19 mouse cellular contexts compared by ENCODE assay signal in genomic region chr12:35048891-35049290, GRCm38 (mm10). TPM values are rescaled to one million over a fixed set of nuclear protein-coding genes. Genes with fewer than 3 reads are reported as not detected.
A peak's percentile ranks its signal among the peaks of the same experiment; 100 is the strongest.
DNase-seq lines count a peak whose midpoint lies in the region; ATAC-seq and TF ChIP-seq lines count a peak whose summit lies in the region.
"Had no signal": no experiment of that assay in that cellular context is flagged by ENCODE, and none has a peak within 500 bp of the region (broad histone marks: within the 10 kb centered on the region; RNA-seq: fewer than 3 reads in every experiment).

No protein-coding gene starts in this region.

- TF ChIP-seq CTCF in heart, postnatal 0 days (IDR thresholded peaks at IDR 0.05; ENCODE audit: low read depth) = no peak
- no peak for TF ChIP-seq CTCF in intestine, postnatal 0 days (IDR thresholded peaks at IDR 0.05; ENCODE audit: low read depth)
- TF ChIP-seq CTCF in liver, postnatal 0 days (IDR thresholded peaks at IDR 0.05; ENCODE audit: low read depth) = no peak

- no peak overlapping the region for H3K27ac ChIP-seq in heart, postnatal 0 days (ENCODE audit: low read depth)
- H3K27ac ChIP-seq in lung, embryonic 15.5 days = no peak overlapping the region
- peak overlapping the region; percentile 11; the same call in 1 of the 2 replicates for H3K27ac ChIP-seq in intestine, postnatal 0 days (ENCODE audit: low read depth, low read length)
- H3K27ac ChIP-seq in liver, postnatal 0 days (ENCODE audit: low read depth) = peak overlapping the region; percentile 29; the same call in 1 of the 2 replicates
- H3K27ac ChIP-seq in forebrain, embryonic 11.5 days (ENCODE audit: low read depth, low read length) = no peak overlapping the region
- H3K27ac ChIP-seq: limb, embryonic 10.5 days; neural tube, embryonic 15.5 days; stomach, embryonic 15.5 days had no signal

- no peaks in the 10 kb centered on the region for H3K9me3 ChIP-seq in heart, postnatal 0 days (replicated peaks; ENCODE audit: control insufficient read depth, low read length)
- H3K9me3 ChIP-seq in lung, embryonic 15.5 days = no peaks in the 10 kb centered on the region
- no peaks in the 10 kb centered on the region for H3K9me3 ChIP-seq in intestine, postnatal 0 days (ENCODE audit: control insufficient read depth)
- H3K9me3 ChIP-seq in liver, postnatal 0 days (ENCODE audit: low read length) = no peaks in the 10 kb centered on the region
- H3K9me3 ChIP-seq in forebrain, embryonic 11.5 days (ENCODE audit: control insufficient read depth, low read length) = no peaks in the 10 kb centered on the region
- H3K9me3 ChIP-seq: limb, embryonic 10.5 days; neural tube, embryonic 15.5 days; stomach, embryonic 15.5 days had no signal

- H3K9ac ChIP-seq in heart, postnatal 0 days (replicated peaks; ENCODE audit: low read depth, low read length) = no peak overlapping the region
- no peak overlapping the region for H3K9ac ChIP-seq in lung, embryonic 15.5 days
- no peak overlapping the region for H3K9ac ChIP-seq in intestine, postnatal 0 days (ENCODE audit: low read depth, low read length)
- H3K9ac ChIP-seq in liver, postnatal 0 days (replicated peaks) = no peak overlapping the region
- H3K9ac ChIP-seq in forebrain, embryonic 11.5 days (ENCODE audit: low read length) = no peak overlapping the region
- H3K9ac ChIP-seq: forebrain, postnatal 0 days; stomach, embryonic 15.5 days had no signal

- TF ChIP-seq EP300 in heart, postnatal 0 days (IDR thresholded peaks at IDR 0.05; ENCODE audit: low read depth) = no peak
- no peak for TF ChIP-seq EP300 in liver, postnatal 0 days (IDR thresholded peaks at IDR 0.05; ENCODE audit: low read depth)

- no peak for ATAC-seq in heart, postnatal 0 days (ENCODE audit: insufficient read depth, low read depth)
- no peak for ATAC-seq in lung, embryonic 15.5 days (ENCODE audit: borderline replicate concordance, extremely low read depth, low FRiP score, low TSS enrichment)
- ATAC-seq in intestine, postnatal 0 days = no peak
- no peak for ATAC-seq in liver, postnatal 0 days
- ATAC-seq in forebrain, embryonic 11.5 days (replicated peaks; ENCODE audit: low FRiP score) = no peak
- ATAC-seq: forebrain, postnatal 0 days; Patski had no signal

- no peak for DNase-seq in heart, postnatal 0 days (ENCODE audit: low spot score)
- no peak for DNase-seq in heart, adult 8-10 months (ENCODE audit: low spot score)
- no peak for DNase-seq in lung, postnatal 4 days
- DNase-seq in liver, postnatal 0 days = no peak
- DNase-seq in adrenal gland, postnatal 36 days = no peak
- DNase-seq in forebrain, embryonic 11.5 days (ENCODE audit: low spot score) = no peak
- DNase-seq: cerebellum, adult 18-20 months; forebrain, postnatal 0 days; kidney, postnatal 14 days; lung, postnatal 10 days; midbrain, embryonic 14.5 days; retina, postnatal 1 day; thymus, postnatal 4 days had no signal

- H3K27me3 ChIP-seq in heart, postnatal 0 days (ENCODE audit: control insufficient read depth, insufficient read depth, low read length) = no peaks in the 10 kb centered on the region
- no peaks in the 10 kb centered on the region for H3K27me3 ChIP-seq in lung, embryonic 15.5 days
- no peaks in the 10 kb centered on the region for H3K27me3 ChIP-seq in intestine, postnatal 0 days (replicated peaks; ENCODE audit: control insufficient read depth, insufficient read depth, low read length)
- no peaks in the 10 kb centered on the region for H3K27me3 ChIP-seq in liver, postnatal 0 days (ENCODE audit: insufficient read depth, low read length)
- H3K27me3 ChIP-seq in forebrain, embryonic 11.5 days (ENCODE audit: control insufficient read depth, insufficient read depth, low read length) = no peaks in the 10 kb centered on the region
- H3K27me3 ChIP-seq: Patski; stomach, embryonic 15.5 days had no signal

- peaks cover 19% of the 10 kb centered on the region for H3K4me1 ChIP-seq in heart, postnatal 0 days (ENCODE audit: control insufficient read depth, insufficient read depth)
- H3K4me1 ChIP-seq in lung, embryonic 15.5 days = peaks cover 11% of the 10 kb centered on the region
- H3K4me1 ChIP-seq in intestine, postnatal 0 days (replicated peaks; ENCODE audit: control insufficient read depth, insufficient read depth, low read length) = no peaks in the 10 kb centered on the region; the same call in none of the 2 replicates
- peaks cover 21% of the 10 kb centered on the region for H3K4me1 ChIP-seq in liver, postnatal 0 days (ENCODE audit: insufficient read depth)
- peaks cover 7% of the 10 kb centered on the region; the same call in 1 of the 2 replicates for H3K4me1 ChIP-seq in forebrain, embryonic 11.5 days (replicated peaks; ENCODE audit: control insufficient read depth, insufficient read depth, low read length)

- no peaks in the 10 kb centered on the region for H3K36me3 ChIP-seq in heart, postnatal 0 days (replicated peaks; ENCODE audit: control insufficient read depth, insufficient read depth, low read length)
- H3K36me3 ChIP-seq in lung, embryonic 15.5 days = no peaks in the 10 kb centered on the region
- no peaks in the 10 kb centered on the region for H3K36me3 ChIP-seq in intestine, postnatal 0 days (ENCODE audit: control insufficient read depth, insufficient read depth)
- H3K36me3 ChIP-seq in liver, postnatal 0 days (replicated peaks; ENCODE audit: insufficient read depth, low read length) = no peaks in the 10 kb centered on the region
- H3K36me3 ChIP-seq in forebrain, embryonic 11.5 days (ENCODE audit: control insufficient read depth, insufficient read depth, low read length) = no peaks in the 10 kb centered on the region
- H3K36me3 ChIP-seq: limb, embryonic 10.5 days; neural tube, embryonic 15.5 days; stomach, embryonic 15.5 days had no signal

- H3K4me2 ChIP-seq in heart, postnatal 0 days (ENCODE audit: low read depth, low read length) = peak overlapping the region; percentile 76; the same call in 1 of the 2 replicates
- peak overlapping the region; percentile 63 for H3K4me2 ChIP-seq in lung, embryonic 15.5 days
- peak overlapping the region; percentile 76 for H3K4me2 ChIP-seq in intestine, postnatal 0 days (replicated peaks; ENCODE audit: low read depth)
- peak overlapping the region; percentile 79 for H3K4me2 ChIP-seq in liver, postnatal 0 days (ENCODE audit: low read depth, low read length)
- no peak overlapping the region for H3K4me2 ChIP-seq in forebrain, embryonic 11.5 days (ENCODE audit: low read depth, low read length, severe bottlenecking)

- peak overlapping the region; percentile 77; the same call in 1 of the 2 replicates for H3K4me3 ChIP-seq in heart, postnatal 0 days (ENCODE audit: low read depth, low read length)
- H3K4me3 ChIP-seq in lung, embryonic 15.5 days = no peak overlapping the region
- H3K4me3 ChIP-seq in intestine, postnatal 0 days (ENCODE audit: low read depth, low read length) = no peak overlapping the region
- peak overlapping the region; percentile 98; the same call in 1 of the 2 replicates for H3K4me3 ChIP-seq in liver, postnatal 0 days (ENCODE audit: low read depth, low read length)
- no peak overlapping the region for H3K4me3 ChIP-seq in forebrain, embryonic 11.5 days (ENCODE audit: low read depth, low read length)

- WGBS in heart, postnatal 0 days = 24% methylated on average over 3 of the region's 3 CpGs
- WGBS in lung, embryonic 15.5 days = 30% methylated on average over 3 of the region's 3 CpGs
- 41% methylated on average over 3 of the region's 3 CpGs for WGBS in intestine, postnatal 0 days
- 50% methylated on average over 3 of the region's 3 CpGs for whole genome bisulfite sequencing in liver, postnatal 0 days (ENCODE audit: insufficient replicate concordance)
- WGBS in forebrain, embryonic 11.5 days = 91% methylated on average over 3 of the region's 3 CpGs

RNA-seq across cellular contexts. Expression of gene Snx13, which starts 1.9 kb away (rescaled TPM):
- 22.3 and 22.8 TPM in 2 replicates for total RNA-seq in heart, postnatal 0 days (2014; rRNA removed; ENCODE audit: low replicate concordance)
- polyA plus RNA-seq in heart, postnatal 0 days (2015; fragmentation: Nextera tagmentation; extraction: Ambion mirVana) = 34.1 and 35.1 TPM in 2 replicates
- total RNA-seq in heart, adult 8-10 months (2022) = 10 to 100 TPM; 57.1 to 78.2 (median 70.0) TPM
- polyA plus RNA-seq in lung, embryonic 15.5 days (2015; fragmentation: Nextera tagmentation; extraction: Ambion mirVana) = 26.9 and 29.2 TPM in 2 replicates
- 21.6 and 26.1 TPM in 2 replicates for polyA plus RNA-seq in intestine, postnatal 0 days (2015; fragmentation: Nextera tagmentation; extraction: Ambion mirVana)
- polyA plus RNA-seq in liver, postnatal 0 days (2015; fragmentation: Nextera tagmentation; extraction: Ambion mirVana) = 10.4 and 10.6 TPM in 2 replicates
- total RNA-seq in adrenal gland, postnatal 36 days (2021) = 10 to 100 TPM; 37.1 to 48.9 TPM
- 19.2 and 24.4 TPM in 2 replicates for polyA plus RNA-seq in forebrain, embryonic 11.5 days (2014; fragmentation: Nextera tagmentation; extraction: Ambion mirVana)

Comparison
In these comparisons a context has a peak if more than half of its experiments do, and no peak if none do; other contexts are left out.
1. H3K27ac ChIP-seq: peak in intestine, postnatal 0 days (single experiment) and liver, postnatal 0 days (single experiment); none in heart, postnatal 0 days (single experiment), lung, embryonic 15.5 days (single experiment) and forebrain, embryonic 11.5 days (single experiment).
2. H3K4me3 ChIP-seq: peak in heart, postnatal 0 days (single experiment) and liver, postnatal 0 days (single experiment); none in lung, embryonic 15.5 days (single experiment), intestine, postnatal 0 days (single experiment) and forebrain, embryonic 11.5 days (single experiment).